Mouse (Mus musculus) effector memory CD4-positive, alpha-beta T cell, adult 7 months (primary cell): Measurements from ENCODE around the gene Stam2. TPM values are rescaled to one million over a fixed set of nuclear protein-coding genes. Genes with fewer than 3 reads are reported as not detected.

ENCODE experiments used
- polyA plus RNA-seq: library from polyadenylated mRNA; unstranded; fragments of 100-300 nt; shearing (Covaris generic); gene quantifications from one replicate; pipeline ENCODE4 v1.2.1, GENCODE M21; 2017

The Stam2 gene
- 29.7 TPM for polyA plus RNA-seq

GRCm38 (mm10) chr2:52742256-52743158 lies at the start of gene Stam2:
TSS of gene Stam2 (minus strand) at chr2:52742281.

DNA sequence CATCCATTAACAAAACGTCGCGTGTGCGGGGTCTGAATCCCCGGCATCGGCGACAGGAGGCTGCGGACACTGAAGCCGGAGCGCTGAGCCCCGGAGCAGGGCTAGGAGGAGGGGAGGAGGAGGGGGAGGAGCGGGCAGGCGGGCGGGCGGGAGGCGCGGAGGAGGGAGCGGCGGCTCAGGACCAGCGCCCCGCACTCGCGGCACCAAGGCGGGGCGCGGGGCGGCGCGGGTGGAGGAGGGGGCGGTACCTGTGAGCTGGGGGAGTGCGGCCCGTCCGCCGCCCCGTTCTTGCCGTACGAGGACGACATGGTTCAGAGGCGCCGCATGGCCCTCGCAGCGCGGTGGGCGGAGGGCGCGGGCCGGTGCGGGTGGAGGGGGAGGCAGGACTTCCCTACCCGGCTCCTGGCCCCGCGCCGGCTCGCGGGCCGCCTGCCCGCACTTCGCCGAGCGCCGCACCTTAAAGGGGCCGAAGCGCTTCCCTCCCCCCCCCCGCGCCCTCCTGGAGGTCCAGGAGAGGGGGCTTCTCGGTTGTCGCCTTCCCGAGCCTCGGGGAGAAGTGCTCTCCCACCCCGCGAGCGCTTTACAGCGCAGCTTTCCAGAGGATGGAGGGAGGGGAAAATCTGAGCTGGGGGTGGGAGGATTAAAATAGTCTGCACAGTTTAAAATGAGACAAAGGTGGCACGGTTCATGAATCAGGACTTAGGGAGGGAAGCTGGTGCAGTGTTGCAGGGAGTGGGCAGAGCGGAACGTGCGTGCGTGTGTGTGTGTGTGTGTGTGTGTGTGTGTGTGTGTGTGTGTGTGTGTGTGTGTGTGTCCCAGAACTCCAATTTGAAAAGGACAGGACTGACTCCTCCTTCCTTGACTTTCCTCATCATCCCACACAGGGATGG lies 65.8 kb downstream of the Stam2 start, which contains the start of gene Cacnb4:
Gene Cacnb4 (minus strand): TSS at position 809 of the 890 bp plus-strand sequence.

Other genes with a start within 250 kb of the Stam2 start
- 0.40 TPM for gene Cacnb4, start 65.5 kb downstream of the Stam2 start, polyA plus RNA-seq
- gene Fmnl2, start 115.6 kb upstream of the Stam2 start, polyA plus RNA-seq, result not detected